Mouse (Mus musculus): ENCODE measurements around the gene Ifitm5. TPM values are rescaled to one million over a fixed set of nuclear protein-coding genes. Genes with fewer than 3 reads are reported as not detected.
A peak's percentile ranks its signal among the peaks of the same experiment; 100 is the strongest.

Gene Ifitm5
- polyA plus RNA-seq, 1 experiment = 0.44 TPM

GRCm38 (mm10) chr7:140908634-140909107 is 41.4 kb downstream of the Ifitm5 start:
- no peak for TF ChIP-seq CEBPB (IDR thresholded peaks at IDR 0.05; ENCODE audit: low read depth)
- peak; percentile 37 for TF ChIP-seq CTCF (IDR thresholded peaks at IDR 0.05; ENCODE audit: control insufficient read depth, insufficient read depth, insufficient read length)
- Histone ChIP-seq H3ac (ENCODE audit: control insufficient read depth, insufficient read length, low read depth) (peak overlapping the region; percentile 34), H3K27me3 (ENCODE audit: control insufficient read depth, insufficient read depth, insufficient read length) (peaks cover 7% of the 10 kb centered on the region), H3K79me3 (ENCODE audit: low read depth) (no peaks in the 10 kb centered on the region), H3K36me3 (ENCODE audit: control insufficient read depth, insufficient read depth) (no peaks in the 10 kb centered on the region), H3K79me2 (ENCODE audit: control insufficient read depth, insufficient read depth) (no peaks in the 10 kb centered on the region), H3K4me3 (ENCODE audit: insufficient read depth, poor library complexity, severe bottlenecking) (no peak overlapping the region)

- H3K4me3 ChIP-seq (ENCODE audit: insufficient read depth, poor library complexity, severe bottlenecking) = no peak overlapping the region
- peaks cover 7% of the 10 kb centered on the region for H3K27me3 ChIP-seq (ENCODE audit: control insufficient read depth, insufficient read depth, insufficient read length)
- no peaks in the 10 kb centered on the region for H3K36me3 ChIP-seq (ENCODE audit: control insufficient read depth, insufficient read depth)
- TF ChIP-seq MYOD1 (IDR thresholded peaks at IDR 0.05; ENCODE audit: control insufficient read depth, insufficient read length, low read depth) = no peak
- no peak for TF ChIP-seq USF1 (IDR thresholded peaks at IDR 0.05; ENCODE audit: low read depth)
- TF ChIP-seq CTCF (IDR thresholded peaks at IDR 0.05; ENCODE audit: control insufficient read depth, insufficient read depth, insufficient read length) = no peak
- TF ChIP-seq MAX (IDR thresholded peaks at IDR 0.05) = no peak
- TF ChIP-seq FOSL1 (IDR thresholded peaks at IDR 0.05; ENCODE audit: insufficient read depth, low read length, poor library complexity, severe bottlenecking) = no peak
- TF ChIP-seq MYOG (IDR thresholded peaks at IDR 0.05; ENCODE audit: control insufficient read depth, extremely low read depth, insufficient read length) = no peak
- no peak for TF ChIP-seq CEBPB (IDR thresholded peaks at IDR 0.05; ENCODE audit: low read depth)
- H3K79me3 ChIP-seq (ENCODE audit: low read depth) = no peaks in the 10 kb centered on the region
- H3ac ChIP-seq (ENCODE audit: control insufficient read depth, insufficient read length, low read depth) = no peak overlapping the region
- H3K79me2 ChIP-seq (ENCODE audit: control insufficient read depth, insufficient read depth) = no peaks in the 10 kb centered on the region
These were observed 41.9 kb downstream of the Ifitm5 start for GRCm38 (mm10) chr7:140908181-140908580.

- Histone ChIP-seq H3K79me2 (ENCODE audit: control insufficient read depth, insufficient read depth) (no peaks in the 10 kb centered on the region), H3K36me3 (ENCODE audit: control insufficient read depth, insufficient read depth) (no peaks in the 10 kb centered on the region), H3K79me3 (ENCODE audit: low read depth) (no peaks in the 10 kb centered on the region), H3K4me3 (ENCODE audit: insufficient read depth, poor library complexity, severe bottlenecking) (no peak overlapping the region), H3K27me3 (ENCODE audit: control insufficient read depth, insufficient read depth, insufficient read length) (peaks cover 3% of the 10 kb centered on the region), H3ac (ENCODE audit: control insufficient read depth, insufficient read length, low read depth) (no peak overlapping the region)
- TF ChIP-seq CTCF (IDR thresholded peaks at IDR 0.05; ENCODE audit: control insufficient read depth, insufficient read depth, insufficient read length) = no peak
- no peak for TF ChIP-seq CEBPB (IDR thresholded peaks at IDR 0.05; ENCODE audit: low read depth)
- no peak for TF ChIP-seq MAX (IDR thresholded peaks at IDR 0.05)
- TF ChIP-seq FOSL1 (IDR thresholded peaks at IDR 0.05; ENCODE audit: insufficient read depth, low read length, poor library complexity, severe bottlenecking) = no peak
- TF ChIP-seq MYOD1 (IDR thresholded peaks at IDR 0.05; ENCODE audit: control insufficient read depth, insufficient read length, low read depth) = no peak
- no peak for TF ChIP-seq USF1 (IDR thresholded peaks at IDR 0.05; ENCODE audit: low read depth)
- no peak for TF ChIP-seq MYOG (IDR thresholded peaks at IDR 0.05; ENCODE audit: control insufficient read depth, extremely low read depth, insufficient read length)
These were observed 42.4 kb downstream of the Ifitm5 start for GRCm38 (mm10) chr7:140907697-140908096.

DNA sequence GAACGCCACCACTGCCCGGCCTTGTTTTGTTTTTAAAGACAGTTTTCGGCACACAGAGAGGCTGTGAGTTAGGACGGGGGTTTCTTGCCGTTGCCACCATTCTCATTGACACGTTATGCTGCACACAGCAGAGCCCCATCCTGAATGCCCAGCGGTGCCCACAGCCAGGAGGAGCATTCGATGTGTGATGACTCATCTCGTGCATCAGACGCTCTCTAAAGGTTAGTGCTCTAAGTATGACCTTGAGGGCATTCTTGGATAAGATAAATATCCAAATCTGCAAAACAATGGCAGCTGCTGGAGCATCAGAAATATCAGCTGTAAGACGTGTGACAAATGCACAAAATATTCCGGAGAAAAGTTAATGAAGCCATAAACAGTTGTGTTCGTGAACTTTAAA is 43.0 kb downstream of the Ifitm5 start:
- Histone ChIP-seq H3K79me3 (ENCODE audit: low read depth) (no peaks in the 10 kb centered on the region), H3K79me2 (ENCODE audit: control insufficient read depth, insufficient read depth) (no peaks in the 10 kb centered on the region), H3K27me3 (ENCODE audit: control insufficient read depth, insufficient read depth, insufficient read length) (no peaks in the 10 kb centered on the region), H3K36me3 (ENCODE audit: control insufficient read depth, insufficient read depth) (no peaks in the 10 kb centered on the region), H3ac (ENCODE audit: control insufficient read depth, insufficient read length, low read depth) (no peak overlapping the region), H3K4me3 (ENCODE audit: insufficient read depth, poor library complexity, severe bottlenecking) (no peak overlapping the region)
- TF ChIP-seq USF1 (IDR thresholded peaks at IDR 0.05; ENCODE audit: low read depth) (no peak), MYOD1 (IDR thresholded peaks at IDR 0.05; ENCODE audit: control insufficient read depth, insufficient read length, low read depth) (peak; percentile 31)

GRCm38 (mm10) chr7:140905642-140906081 is 44.4 kb downstream of the Ifitm5 start:
- Histone ChIP-seq H3K4me3 (ENCODE audit: insufficient read depth, poor library complexity, severe bottlenecking) (no peak overlapping the region), H3K79me3 (ENCODE audit: low read depth) (no peaks in the 10 kb centered on the region), H3ac (ENCODE audit: control insufficient read depth, insufficient read length, low read depth) (no peak overlapping the region), H3K79me2 (ENCODE audit: control insufficient read depth, insufficient read depth) (no peaks in the 10 kb centered on the region), H3K27me3 (ENCODE audit: control insufficient read depth, insufficient read depth, insufficient read length) (no peaks in the 10 kb centered on the region), H3K36me3 (ENCODE audit: control insufficient read depth, insufficient read depth) (no peaks in the 10 kb centered on the region)
- TF ChIP-seq CEBPB (IDR thresholded peaks at IDR 0.05; ENCODE audit: low read depth) (no peak), MYOG (IDR thresholded peaks at IDR 0.05; ENCODE audit: control insufficient read depth, extremely low read depth, insufficient read length) (no peak), MAX (IDR thresholded peaks at IDR 0.05) (no peak), MYOD1 (IDR thresholded peaks at IDR 0.05; ENCODE audit: control insufficient read depth, insufficient read length, low read depth) (no peak), FOSL1 (IDR thresholded peaks at IDR 0.05; ENCODE audit: insufficient read depth, low read length, poor library complexity, severe bottlenecking) (no peak), CTCF (IDR thresholded peaks at IDR 0.05; ENCODE audit: control insufficient read depth, insufficient read depth, insufficient read length) (no peak), USF1 (IDR thresholded peaks at IDR 0.05; ENCODE audit: low read depth) (no peak)

DNA sequence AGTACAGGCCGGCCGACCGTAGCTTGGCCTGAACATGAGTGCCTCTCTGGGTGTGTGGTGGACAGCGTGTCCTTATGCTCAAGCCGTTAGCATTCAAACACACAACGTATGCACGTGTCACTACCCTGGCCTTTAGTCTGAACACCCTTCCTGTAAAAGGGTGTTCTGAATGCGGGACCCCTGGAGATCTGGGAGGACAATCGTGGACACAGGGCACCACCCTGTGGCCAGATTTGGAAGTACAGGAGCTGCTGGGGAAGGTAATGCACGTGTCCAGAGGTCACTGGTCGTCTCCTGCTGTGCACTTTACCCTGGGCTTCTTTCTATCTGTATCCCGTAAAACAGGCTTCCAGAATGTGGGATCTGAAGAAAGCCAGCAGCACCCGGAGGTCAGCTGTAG is 46.9 kb downstream of the Ifitm5 start:
- TF ChIP-seq FOSL1 (IDR thresholded peaks at IDR 0.05; ENCODE audit: insufficient read depth, low read length, poor library complexity, severe bottlenecking) (no peak), MAX (IDR thresholded peaks at IDR 0.05) (no peak), CEBPB (IDR thresholded peaks at IDR 0.05; ENCODE audit: low read depth) (no peak), USF1 (IDR thresholded peaks at IDR 0.05; ENCODE audit: low read depth) (no peak), MYOG (IDR thresholded peaks at IDR 0.05; ENCODE audit: control insufficient read depth, extremely low read depth, insufficient read length) (no peak), CTCF (IDR thresholded peaks at IDR 0.05; ENCODE audit: control insufficient read depth, insufficient read depth, insufficient read length) (peak; percentile 90), MYOD1 (IDR thresholded peaks at IDR 0.05; ENCODE audit: control insufficient read depth, insufficient read length, low read depth) (no peak)
- H3K36me3 ChIP-seq (ENCODE audit: control insufficient read depth, insufficient read depth) = peaks cover 8% of the 10 kb centered on the region
- H3K27me3 ChIP-seq (ENCODE audit: control insufficient read depth, insufficient read depth, insufficient read length) = no peaks in the 10 kb centered on the region
- H3K79me3 ChIP-seq (ENCODE audit: low read depth) = no peaks in the 10 kb centered on the region
- no peaks in the 10 kb centered on the region for H3K79me2 ChIP-seq (ENCODE audit: control insufficient read depth, insufficient read depth)
- H3ac ChIP-seq (ENCODE audit: control insufficient read depth, insufficient read length, low read depth) = no peak overlapping the region
- no peak overlapping the region for H3K4me3 ChIP-seq (ENCODE audit: insufficient read depth, poor library complexity, severe bottlenecking)

All from C2C12 (cell line).